Mouse (Mus musculus): ENCODE results near the gene Bcl3.

Bcl3 gene

DNA sequence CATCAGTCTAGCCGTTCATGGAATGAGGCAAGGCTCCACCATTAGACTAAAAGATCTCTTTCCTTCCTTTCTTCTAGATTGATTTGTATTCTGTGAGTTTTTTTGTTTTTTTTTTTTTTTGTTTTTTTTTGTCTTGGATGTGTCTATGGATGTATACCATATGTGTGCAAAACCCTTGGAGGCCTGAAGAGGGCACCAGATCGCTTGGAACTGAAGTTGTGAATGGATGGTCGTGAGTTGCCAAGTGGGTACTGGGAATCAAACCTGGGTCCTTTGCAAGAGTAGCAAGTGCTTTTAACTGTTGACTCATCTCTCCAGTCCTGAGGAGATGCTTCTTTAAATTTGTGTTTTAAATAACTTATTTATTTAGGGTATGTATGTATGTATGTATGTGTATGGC, 11.5 kb upstream of the Bcl3 start:
- no peak for DNase-seq (ENCODE audit: low read depth, low spot score)

DNA sequence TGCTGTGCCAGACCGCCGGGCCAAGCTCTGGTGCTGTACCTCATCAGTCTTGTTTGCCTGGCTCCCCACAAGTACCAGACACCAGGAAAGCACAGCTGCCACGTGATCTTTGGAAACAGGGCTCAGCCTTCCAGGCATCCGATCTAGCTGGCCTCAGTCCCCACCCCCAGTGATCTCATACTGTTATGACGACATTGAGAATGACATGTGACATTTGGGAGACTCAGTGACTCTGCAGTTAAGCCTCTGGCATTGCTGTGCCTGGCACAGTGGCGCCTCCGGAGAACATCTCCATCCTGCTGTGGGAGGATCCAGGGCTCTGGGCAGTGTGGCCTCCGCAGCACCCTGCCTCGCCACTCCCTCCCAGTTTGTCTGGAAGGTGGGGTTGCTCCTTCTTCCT, 9.3 kb upstream of the Bcl3 start:
- DNase-seq (ENCODE audit: low read depth, low spot score), result peak; percentile 37

DNA sequence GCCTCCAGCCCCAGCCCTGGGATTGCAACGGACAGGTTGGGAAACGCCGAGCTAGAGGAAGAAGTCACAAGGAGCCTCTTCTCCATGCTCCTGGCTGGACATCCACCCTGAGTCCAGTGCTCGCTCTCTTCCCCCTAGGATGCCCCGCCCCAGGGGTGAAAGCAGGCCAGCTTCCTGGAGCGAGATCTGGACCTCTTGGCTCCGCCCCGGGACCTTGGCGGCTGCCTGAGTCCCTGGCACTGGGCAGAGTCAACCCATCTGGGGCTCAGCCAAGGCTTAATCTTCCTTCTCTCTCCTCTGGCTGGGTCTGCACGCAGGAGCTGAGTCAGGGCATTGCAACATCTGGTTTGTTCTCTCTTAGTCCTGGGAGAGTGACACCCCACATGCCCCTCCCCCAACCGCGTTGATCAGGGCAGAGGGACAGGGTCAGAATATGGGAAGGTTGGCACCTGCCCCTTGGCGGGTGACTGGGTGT, 8.1 kb upstream of the Bcl3 start:
- peak; percentile 57 for DNase-seq (ENCODE audit: low read depth, low spot score)

DNA sequence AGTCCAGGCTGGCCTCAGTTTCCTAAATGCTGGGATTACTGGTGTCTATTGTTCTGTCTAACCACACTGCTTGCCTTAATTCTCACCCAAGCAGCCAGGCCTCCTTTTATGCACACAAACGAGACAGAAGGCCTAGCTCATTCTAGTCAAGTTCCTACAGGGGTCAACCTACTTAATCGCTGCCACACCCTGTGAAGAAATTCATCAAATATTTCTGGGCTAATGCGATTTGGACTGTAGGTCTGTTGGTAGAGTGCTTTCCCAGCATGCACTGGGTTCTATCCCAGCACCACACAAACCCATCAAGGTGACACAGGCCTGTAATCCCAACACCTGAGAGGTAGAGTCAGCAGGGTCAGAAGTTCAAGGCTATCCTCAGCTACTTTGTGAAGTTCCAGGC, 7.1 kb upstream of the Bcl3 start:
- DNase-seq (ENCODE audit: low read depth, low spot score), result no peak

DNA sequence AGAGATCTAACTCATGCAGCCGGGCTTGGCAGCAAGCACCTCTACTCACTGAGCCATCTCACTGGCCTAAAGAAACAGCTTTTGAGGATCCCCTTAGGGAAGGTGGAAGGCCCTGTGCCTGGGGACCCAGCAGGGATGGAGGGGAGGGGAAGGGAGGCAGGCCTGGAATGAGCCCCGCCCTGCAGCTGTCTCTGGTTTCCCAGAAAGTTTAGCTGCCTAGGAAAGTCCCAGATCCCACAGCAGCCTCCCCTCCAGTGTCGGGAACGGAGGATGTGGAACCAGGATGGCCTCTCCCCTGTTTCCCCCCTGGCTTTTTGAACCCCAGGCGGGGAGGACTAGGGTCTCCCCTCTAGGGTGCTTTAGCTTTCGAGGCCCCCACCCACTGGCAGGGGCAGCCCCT, 4.2 kb upstream of the Bcl3 start:
- no peak for DNase-seq (ENCODE audit: low read depth, low spot score)

DNA sequence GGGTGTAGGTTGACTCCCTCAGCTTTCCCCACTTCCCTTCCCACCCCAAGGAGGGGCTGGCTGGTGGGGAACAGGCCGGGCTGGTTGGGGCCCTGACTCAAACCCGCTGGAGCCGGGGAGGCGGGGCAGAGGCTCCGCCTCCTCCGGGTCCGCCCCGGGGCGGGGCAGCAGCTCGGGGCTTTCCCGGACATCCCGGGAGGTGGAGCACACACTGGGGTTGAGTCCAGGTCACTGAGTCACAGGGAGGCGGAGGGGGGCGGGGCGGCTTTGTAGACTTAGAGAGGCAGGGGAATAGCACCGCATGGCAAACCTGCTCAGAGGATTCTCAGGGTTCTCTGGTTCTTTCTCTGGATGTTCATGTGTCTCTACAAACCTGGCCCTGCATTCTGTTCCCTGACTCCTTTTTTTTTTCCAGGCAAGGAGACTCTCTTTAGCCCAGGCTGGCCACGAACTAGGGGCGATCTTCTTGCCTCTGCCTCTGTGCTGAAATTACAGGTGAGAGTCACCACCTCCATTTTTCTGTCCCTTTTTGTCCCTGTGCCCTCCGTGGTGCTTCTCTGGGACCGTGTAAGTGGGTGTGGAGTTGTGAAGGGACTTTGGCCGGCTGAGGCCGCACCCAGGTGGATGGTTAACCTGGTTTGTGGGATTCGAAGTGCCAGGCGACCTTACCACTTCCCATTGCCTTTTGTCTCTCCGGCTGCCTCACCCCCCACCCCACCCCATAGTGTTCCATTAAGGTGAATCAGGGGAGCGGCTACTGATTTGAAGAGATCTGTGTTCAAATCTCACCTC, 1.8 kb upstream of the Bcl3 start:
- DNase-seq (ENCODE audit: low read depth, low spot score), result peak; percentile 67

DNA sequence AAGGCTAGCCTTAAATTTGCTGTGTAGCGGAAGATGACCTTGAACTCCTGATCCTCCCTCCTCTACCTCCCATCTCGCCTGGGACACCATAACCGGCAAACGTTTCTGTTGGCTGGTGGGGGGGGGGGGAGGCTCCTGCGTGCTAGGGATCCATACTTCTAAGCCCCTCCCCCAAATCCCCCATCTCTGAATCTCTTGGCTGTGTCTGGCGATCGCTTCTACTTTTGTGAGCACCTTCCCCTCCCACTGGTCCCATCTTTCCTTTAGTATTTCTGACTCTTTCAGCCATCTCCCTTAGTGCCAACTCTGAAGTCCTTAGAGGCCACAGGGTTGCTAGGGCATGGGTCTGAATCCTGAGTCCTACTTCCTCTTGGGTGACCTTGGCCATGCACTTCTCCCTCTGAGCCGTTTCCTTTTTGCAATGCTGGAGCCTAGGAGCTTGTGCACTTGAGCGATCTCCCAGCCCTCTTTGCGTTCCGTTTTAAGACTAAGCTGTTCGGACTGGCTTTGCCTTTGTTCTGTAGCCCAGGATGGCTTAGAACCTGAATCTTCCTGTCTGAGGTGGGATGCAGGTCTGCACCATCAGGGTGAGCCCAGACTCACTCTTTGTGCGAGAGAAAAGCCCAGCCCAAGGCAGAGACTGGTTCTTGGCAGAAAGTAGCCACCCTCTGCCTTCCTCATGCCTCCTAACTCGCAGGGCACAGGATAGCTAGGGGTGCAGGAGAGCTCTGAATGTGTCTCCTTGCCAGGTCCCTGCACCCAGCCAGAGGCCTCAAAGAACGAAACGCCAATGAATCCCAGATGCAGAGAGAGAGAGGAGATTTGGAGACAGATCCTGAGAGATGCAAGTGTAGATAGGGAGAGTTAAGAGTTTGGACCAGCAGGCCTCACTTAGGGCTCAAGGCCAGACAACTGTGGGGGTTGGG, 949 bp upstream of the Bcl3 start:
- no peak for DNase-seq (ENCODE audit: low read depth, low spot score)

DNA sequence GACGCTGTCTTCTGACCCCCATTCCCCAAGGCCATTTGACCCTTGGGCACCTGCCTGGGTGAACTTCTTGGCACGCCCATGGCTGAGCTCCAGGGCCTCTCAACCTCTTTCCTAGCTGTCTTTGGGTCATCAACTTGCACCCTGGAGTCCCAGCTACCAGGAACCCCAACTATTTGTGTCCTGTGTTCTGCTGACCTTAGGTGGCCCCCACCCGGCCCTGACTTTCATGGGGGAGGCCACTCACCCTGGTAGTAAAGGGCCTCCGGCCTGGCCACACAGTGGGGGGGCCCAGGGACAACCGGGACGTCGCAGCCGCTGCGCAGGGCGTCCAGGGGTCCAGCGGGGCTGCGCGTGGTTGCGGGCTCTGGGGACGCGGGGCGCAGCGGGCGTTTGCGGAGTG, 377 bp downstream of the Bcl3 start:
- DNase-seq (ENCODE audit: low read depth, low spot score), result no peak

DNA sequence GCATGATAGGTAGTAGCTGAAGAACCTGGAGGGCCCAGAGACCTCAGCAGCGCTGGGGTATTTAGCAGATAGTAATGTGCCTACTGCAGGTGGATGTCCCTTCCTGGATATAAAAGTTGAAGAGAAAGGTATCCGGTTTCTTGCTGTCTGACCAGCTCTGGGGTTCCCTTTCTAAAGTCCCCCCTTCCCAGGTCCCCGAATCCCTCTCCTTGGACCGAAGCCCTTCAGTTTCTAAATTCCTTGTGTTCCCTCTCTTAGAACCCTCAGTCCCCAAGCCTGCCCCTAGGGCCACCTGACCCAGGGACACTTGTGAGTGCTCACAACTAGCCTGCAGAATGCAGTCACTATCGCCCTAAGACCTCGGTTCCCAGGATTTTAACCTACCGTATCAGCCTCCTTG, 937 bp downstream of the Bcl3 start:
- DNase-seq (ENCODE audit: low read depth, low spot score), result no peak

DNA sequence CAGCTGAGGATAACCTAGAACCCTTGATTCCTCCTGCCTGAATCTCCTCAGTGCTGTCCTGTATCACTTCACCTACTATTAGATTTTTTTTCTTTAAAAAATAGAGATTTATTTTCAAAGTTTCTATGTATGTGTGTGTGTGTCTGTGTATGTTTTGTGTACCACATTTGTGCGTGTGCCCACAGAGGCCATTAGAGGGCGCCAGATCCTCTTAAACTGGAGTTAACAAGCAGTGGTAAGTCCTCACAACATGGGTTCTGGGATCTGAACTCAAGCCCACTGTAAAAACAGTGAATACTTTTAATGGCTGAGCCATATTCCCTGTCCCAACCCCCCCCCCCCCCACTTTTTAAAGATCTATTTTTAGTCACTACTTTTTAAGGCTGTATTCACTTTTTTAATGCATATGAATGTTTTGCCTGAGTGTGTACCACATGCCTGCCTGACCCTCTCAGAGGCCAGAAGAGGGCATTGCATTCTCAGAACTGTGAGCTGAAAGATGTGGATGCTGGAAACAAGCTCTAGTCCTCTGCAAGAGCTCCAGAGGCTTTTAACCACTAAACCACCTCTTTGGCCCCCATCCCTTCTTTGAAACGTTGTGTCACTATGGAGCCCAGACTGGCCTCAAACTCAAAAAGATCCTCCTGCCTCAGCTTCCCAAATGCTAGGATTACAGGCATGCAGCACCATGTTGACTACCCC, 2.1 kb downstream of the Bcl3 start:
- no peak for DNase-seq (ENCODE audit: low read depth, low spot score)

DNA sequence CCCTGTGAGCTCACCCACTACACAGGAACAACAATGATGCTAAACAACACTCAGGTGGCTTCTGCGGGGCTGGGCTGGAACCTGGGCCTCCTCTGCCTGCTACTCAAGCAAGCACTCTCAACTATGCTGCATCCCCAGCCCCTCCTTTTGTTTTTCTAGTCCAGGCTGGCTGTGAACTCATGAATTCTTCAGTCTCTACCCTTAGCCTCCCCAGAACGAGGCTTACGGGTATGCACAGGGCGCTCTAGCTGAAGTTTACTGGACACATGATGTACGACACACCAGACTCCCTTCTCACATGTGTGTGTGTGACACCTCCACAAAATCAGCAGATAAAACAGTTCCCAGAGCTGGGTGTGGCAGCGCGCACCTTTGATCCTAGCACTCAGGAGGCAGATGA, 3.7 kb downstream of the Bcl3 start:
- DNase-seq (ENCODE audit: low read depth, low spot score), result no peak

DNA sequence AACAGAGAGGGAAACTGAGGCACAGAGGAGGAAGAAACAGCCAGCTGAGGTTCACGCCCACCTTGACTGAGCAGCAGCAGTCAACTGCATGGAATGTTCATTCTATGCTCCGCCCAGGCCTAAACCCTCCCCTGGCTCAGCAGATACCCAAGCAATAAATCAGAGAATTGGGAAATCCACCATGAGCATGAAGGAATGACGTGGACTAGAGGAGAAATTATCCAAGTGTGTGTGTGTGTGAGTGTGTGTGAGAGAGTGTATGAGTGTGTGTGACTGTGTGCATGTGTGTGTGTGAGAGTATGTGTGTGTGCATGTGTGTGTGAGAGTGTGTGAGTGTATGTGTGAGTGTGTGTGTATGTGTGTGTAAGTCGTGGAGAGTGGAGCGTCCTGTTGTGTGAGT, 4.1 kb downstream of the Bcl3 start:
- DNase-seq (ENCODE audit: low read depth, low spot score), result no peak

DNA sequence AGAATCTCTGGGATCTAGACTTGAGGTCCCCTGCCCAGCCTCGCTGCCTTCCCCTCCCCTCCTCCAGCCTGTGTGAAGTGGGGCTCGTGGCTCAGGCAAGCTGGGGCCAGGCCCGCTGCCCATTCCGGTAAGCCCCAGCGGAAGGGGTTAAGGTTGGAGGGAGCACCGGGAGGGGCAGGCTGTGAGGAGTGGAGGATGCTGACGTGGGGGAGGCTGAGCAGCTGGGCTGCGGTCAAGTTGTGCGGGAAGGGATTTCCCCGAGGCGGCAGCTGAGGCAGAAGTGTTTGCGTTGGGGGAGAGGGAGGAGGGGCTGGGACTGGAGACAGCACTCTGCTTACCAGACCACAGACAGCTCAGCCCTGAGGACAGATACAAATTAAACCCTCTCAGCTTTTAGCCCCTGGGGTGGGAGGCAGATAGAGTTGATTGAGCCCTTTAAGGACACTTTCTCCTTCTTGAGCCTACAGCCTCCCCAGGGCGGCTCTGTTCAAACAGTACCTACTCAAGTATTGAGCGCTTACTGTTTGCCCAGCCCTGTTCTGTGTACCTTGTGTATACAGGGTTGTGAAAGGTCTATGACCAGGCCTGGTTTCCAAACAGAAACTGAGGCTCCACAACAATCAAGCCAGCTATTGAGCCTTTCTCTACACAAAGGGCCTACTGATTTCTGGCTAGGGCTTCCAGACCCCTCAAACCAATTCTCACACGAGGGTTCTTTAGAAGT, 5.0 kb downstream of the Bcl3 start:
- DNase-seq (ENCODE audit: low read depth, low spot score), result peak; percentile 53

DNA sequence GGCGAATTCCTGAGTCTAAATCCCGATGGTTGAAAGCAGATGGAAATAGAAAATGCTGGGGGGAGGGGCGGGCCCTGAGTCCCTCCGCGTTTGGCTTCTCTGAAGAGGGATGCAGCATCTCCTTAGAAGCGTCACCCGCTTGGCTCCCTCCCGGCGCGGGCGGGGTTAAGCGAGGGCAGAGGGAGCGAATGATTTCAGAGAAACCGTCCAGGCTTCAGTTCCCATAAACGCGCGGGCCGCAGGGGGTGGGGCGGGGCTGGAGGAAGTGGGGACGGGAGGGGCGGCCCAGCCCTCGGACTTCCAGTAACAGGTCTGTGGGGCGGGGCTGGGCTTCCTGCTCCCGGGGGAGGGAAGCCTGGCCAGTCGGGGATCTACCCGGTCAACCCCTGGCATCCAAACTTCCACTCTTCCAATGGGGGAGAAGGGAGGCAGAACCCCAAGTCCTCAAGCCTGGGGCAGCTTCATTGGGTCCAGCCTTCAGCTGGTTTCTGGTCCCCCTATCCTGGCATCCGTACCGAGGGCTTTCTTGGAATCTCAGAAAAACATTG, 6.3 kb downstream of the Bcl3 start:
- DNase-seq (ENCODE audit: low read depth, low spot score), result peak; percentile 61

DNA sequence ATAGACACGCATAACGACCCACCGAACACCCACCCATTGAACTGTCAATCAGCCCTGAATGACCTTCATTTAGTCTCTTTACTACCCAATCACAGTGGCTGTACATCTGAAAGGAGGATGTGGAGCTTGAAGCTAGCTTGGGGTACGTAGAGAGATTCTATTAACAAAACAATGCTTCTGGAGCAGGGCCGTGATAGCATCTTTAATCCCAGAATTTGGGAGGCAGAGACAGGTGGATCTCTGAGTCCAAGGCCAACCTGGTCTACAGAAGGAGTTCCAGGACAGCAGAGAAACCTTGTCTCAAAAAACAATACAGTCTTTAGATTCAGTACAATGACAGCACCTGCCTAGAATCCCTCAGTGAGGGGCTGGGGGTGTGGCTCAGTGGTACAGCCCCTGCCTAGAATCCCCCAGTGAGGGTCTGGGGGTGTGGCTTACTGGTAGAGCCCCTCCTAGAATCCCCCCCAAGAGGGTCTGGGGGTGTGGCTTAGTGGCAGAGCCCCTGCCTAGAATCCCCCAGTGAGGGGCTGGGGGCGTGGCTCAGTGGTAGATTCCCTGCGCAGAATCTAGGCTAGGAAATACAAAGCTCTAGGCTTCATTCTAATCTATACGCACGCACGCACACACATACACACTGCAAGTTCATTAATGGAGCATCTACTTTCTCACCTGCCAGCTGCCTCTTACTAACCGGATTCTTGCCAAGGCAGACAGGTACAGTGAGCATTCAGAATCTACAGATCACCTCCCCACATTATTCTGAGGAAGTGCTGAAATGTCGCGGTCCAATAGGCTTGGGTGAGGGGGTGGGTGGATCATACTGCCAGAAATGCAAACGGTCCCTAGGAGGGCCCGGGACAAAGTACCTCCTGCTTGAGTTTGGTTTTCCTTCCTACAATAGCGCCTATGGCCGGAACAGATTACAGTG, 7.0 kb downstream of the Bcl3 start:
- peak; percentile 8 for DNase-seq (ENCODE audit: low read depth, low spot score)

DNA sequence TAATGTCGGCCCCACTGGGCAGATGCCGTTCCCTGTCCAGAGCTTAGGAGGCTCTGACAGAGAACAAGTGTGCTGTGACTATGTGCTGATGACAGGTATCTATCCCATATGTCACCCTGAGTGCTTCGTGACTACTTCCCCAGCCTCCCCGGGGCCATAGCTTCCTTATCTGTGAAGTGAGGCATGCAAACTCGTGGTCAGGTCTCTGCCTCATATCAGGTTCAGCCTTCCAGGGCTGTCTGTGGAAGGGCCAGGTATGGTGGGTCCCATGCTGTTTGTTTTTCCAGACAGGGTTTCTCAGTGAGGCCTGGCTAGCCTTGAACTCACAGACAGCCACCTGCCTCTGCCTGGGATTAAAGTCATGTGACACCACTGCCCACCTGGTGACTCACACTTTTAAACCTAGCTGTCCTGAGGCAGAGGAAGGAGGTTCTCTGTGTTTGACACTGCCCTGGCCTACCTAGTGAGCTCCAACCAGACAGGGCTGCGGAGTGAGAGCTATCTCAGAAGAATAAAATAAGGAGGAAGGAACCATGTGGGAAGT, 8.9 kb downstream of the Bcl3 start:
- DNase-seq (ENCODE audit: low read depth, low spot score), result no peak

DNA sequence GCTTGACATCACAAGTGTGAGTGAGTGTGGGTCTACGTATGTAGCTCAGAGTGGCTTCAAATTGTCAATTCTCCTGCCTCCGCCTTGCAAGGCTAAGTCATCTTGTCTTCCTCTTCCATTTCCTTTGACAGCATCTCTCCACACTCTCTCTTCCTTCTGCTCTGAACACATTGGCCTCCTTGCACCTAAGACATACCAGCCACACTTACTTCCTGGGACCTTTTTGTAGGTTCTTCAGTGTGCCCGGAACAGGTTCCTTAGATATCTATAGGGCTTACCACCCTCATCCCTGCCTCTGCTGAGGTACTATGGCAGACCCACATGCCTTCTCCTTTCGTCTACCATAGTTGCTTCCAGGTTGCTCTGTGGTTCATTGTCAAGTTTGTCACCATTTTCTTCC, 9.4 kb downstream of the Bcl3 start:
- no peak for DNase-seq (ENCODE audit: low read depth, low spot score)

DNA sequence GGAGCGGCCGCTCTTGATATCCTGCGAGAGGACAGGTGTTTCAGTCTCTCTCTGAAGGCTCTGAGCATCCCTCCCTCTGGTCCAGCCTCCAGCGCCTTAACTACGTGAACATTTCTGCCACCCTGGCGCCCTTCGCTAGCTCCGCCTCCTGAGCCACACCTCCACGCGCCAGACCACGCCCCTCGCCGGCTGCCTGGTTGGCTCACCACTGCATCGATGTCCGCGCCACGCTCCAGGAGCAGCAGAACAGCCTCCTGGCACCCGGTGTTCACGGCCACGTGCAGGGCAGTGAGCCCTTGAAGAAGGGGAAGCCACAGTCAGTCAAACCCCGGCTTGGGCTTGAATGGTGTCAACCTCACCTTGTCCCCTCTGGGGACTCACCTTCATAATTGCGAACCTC, 11.5 kb downstream of the Bcl3 start:
- DNase-seq (ENCODE audit: low read depth, low spot score), result peak; percentile 48

DNA sequence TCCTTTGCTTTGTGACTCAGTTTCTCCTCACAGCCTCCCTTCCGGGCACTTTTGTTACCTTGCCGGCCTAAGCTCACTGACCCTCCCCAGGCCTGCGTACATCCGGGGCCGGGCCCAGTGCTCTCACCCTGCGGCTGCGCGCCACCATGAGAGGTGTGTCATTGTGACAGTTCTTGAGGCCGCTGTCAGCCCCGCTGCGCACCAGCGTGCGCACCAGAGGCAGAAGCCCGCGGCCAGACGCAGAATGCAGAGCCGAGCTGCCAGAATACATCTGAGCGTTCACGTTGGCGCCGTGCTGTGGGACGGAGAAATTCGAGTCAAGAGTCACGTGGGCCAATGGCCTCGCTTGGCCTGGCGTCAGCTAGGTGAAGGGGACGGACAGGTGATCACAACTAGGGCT, 13.2 kb downstream of the Bcl3 start:
- peak; percentile 58 for DNase-seq (ENCODE audit: low read depth, low spot score)
